Mouse (Mus musculus) lung, embryonic 16.5 days (tissue): ENCODE results near the gene Erc2. TPM values are rescaled to one million over a fixed set of nuclear protein-coding genes. Genes with fewer than 3 reads are reported as not detected.

ENCODE experiments used
- ATAC-seq: fragments of 200-750 bp; cut with Nextera tagmentation; 2 replicates; pipeline ENCODE4 v1.8.0; 2017; ENCODE audit warnings: low read depth, mild to moderate bottlenecking, moderate library complexity
- H3K27ac ChIP-seq: fragments of 300-500 bp; sonication (generic); 2 replicates; pipeline ENCODE4 v1.5.1; 2014; ENCODE audit warnings: mild to moderate bottlenecking, control low read depth, low read length
- H3K27me3 ChIP-seq: fragments of 300-500 bp; sonication (generic); 2 replicates; pipeline ENCODE4 v1.6.1; 2014; ENCODE audit warnings: low read depth, low read length, mixed read lengths; ENCODE audit not compliant: control insufficient read depth, insufficient read depth
- H3K36me3 ChIP-seq: fragments of 300-500 bp; sonication (generic); 2 replicates; pipeline ENCODE4 v1.6.1; 2014; ENCODE audit warnings: low read length; ENCODE audit not compliant: control insufficient read depth, insufficient read depth
- H3K4me1 ChIP-seq: fragments of 300-500 bp; sonication (generic); replicated peaks from 2 replicates; pipeline ENCODE4 v1.6.1; 2014; ENCODE audit warnings: low read length, mixed read lengths; ENCODE audit not compliant: control insufficient read depth, insufficient read depth
- H3K4me2 ChIP-seq: fragments of 300-500 bp; sonication (generic); 2 replicates; pipeline ENCODE4 v1.6.1; 2014; ENCODE audit warnings: low read depth, low read length, control low read depth
- H3K4me3 ChIP-seq: fragments of 300-500 bp; sonication (generic); 2 replicates; pipeline ENCODE4 v1.5.1; 2014; ENCODE audit warnings: mild to moderate bottlenecking, low read length, control low read depth
- H3K9ac ChIP-seq: fragments of 300-500 bp; sonication (generic); 2 replicates; pipeline ENCODE4 v1.6.1; 2014; ENCODE audit warnings: low read length, control low read depth
- H3K9me3 ChIP-seq: fragments of 300-500 bp; sonication (generic); 2 replicates; pipeline ENCODE4 v1.6.1; 2016; ENCODE audit warnings: low read length; ENCODE audit not compliant: control insufficient read depth
- WGBS: fragments of 180-500 bp; shearing (Covaris S2); extraction: QIAGEN DNeasy Blood & Tissue Kit; methylation state at CpG from one replicate; pipeline ENCODE4 v1.1.7; 2014; 5-methylcytosine and 5-hydroxymethylcytosine counted together
- polyA plus RNA-seq: library from polyadenylated mRNA; unstranded; fragments of >200 nt; fragmentation: Nextera tagmentation; extraction: Ambion mirVana; gene quantifications from 2 replicates; pipeline ENCODE4 v1.2.1, GENCODE M21; 2015

Erc2 gene
- polyA plus RNA-seq, 1 experiment from 2014 or later: 1.5 TPM

GRCm38 (mm10) chr14:28506376-28506831, 884.2 kb downstream of the Erc2 start:
- Histone ChIP-seq H3K27me3 (peaks cover 45% of the 10 kb centered on the region), H3K4me3 (peak overlapping the region; percentile 66), H3K36me3 (no peaks in the 10 kb centered on the region), H3K9me3 (no peaks in the 10 kb centered on the region), H3K9ac (peak overlapping the region; percentile 82), H3K4me2 (peak overlapping the region; percentile 71), H3K27ac (peak overlapping the region; percentile 92), H3K4me1 (peaks cover 21% of the 10 kb centered on the region)
- under 1% methylated on average over 29 of the region's 29 CpGs for WGBS
- ATAC-seq: peak; percentile 32; the same call in 1 of the 2 replicates

- Histone ChIP-seq H3K9me3 (no peaks in the 10 kb centered on the region), H3K4me1 (peaks cover 24% of the 10 kb centered on the region), H3K36me3 (no peaks in the 10 kb centered on the region), H3K9ac (peak overlapping the region; percentile 82), H3K4me2 (peak overlapping the region; percentile 71), H3K27me3 (peaks cover 45% of the 10 kb centered on the region), H3K27ac (peak overlapping the region; percentile 92), H3K4me3 (peak overlapping the region; percentile 66)
- ATAC-seq: no peak
- 1% methylated on average over 15 of the region's 15 CpGs for WGBS
Observed at GRCm38 (mm10) chr14:28507011-28507410, 884.8 kb downstream of the Erc2 start.

GRCm38 (mm10) chr14:28507471-28507870, 885.2 kb downstream of the Erc2 start:
- 0 out of 2 replicates have a peak overlapping the region, but pooled peaks have one; percentile 92 for H3K27ac ChIP-seq
- H3K4me1 ChIP-seq: peaks cover 24% of the 10 kb centered on the region
- H3K4me3 ChIP-seq: peak overlapping the region; percentile 66
- H3K4me2 ChIP-seq: peak overlapping the region; percentile 71
- under 1% methylated on average over 18 of the region's 18 CpGs for WGBS
- no peak for ATAC-seq
- H3K9me3 ChIP-seq: no peaks in the 10 kb centered on the region
- H3K27me3 ChIP-seq: peaks cover 45% of the 10 kb centered on the region
- H3K36me3 ChIP-seq: no peaks in the 10 kb centered on the region
- peak overlapping the region; percentile 82 for H3K9ac ChIP-seq

- Histone ChIP-seq H3K9me3 (no peaks in the 10 kb centered on the region), H3K4me1 (peaks cover 24% of the 10 kb centered on the region), H3K36me3 (no peaks in the 10 kb centered on the region), H3K4me2 (peak overlapping the region; percentile 71), H3K27me3 (peaks cover 45% of the 10 kb centered on the region), H3K9ac (peak overlapping the region; percentile 64), H3K4me3 (peak overlapping the region; percentile 66), H3K27ac (no peak overlapping the region)
- WGBS: 23% methylated on average over 27 of the region's 27 CpGs
- ATAC-seq: no peak
Observed at GRCm38 (mm10) chr14:28508288-28509258, 886.3 kb downstream of the Erc2 start.

GRCm38 (mm10) chr14:28509441-28510340, 887.5 kb downstream of the Erc2 start:
- Histone ChIP-seq H3K27me3 (peaks cover 46% of the 10 kb centered on the region), H3K27ac (no peak overlapping the region), H3K9ac (peak overlapping the region; percentile 64), H3K9me3 (no peaks in the 10 kb centered on the region), H3K36me3 (no peaks in the 10 kb centered on the region), H3K4me1 (peaks cover 21% of the 10 kb centered on the region), H3K4me3 (peak overlapping the region; percentile 45), H3K4me2 (peak overlapping the region; percentile 71)
- WGBS: 4% methylated on average over 47 of the region's 47 CpGs
- ATAC-seq: no peak

GRCm38 (mm10) chr14:28510341-28511028, 888.3 kb downstream of the Erc2 start:
- H3K27ac ChIP-seq: no peak overlapping the region

GRCm38 (mm10) chr14:28511029-28511651, 888.9 kb downstream of the Erc2 start:
- 2% methylated on average over 40 of the region's 41 CpGs for WGBS
- peak overlapping the region; percentile 71 for H3K4me2 ChIP-seq
- ATAC-seq: 0 out of 2 replicates have a peak, but pooled peaks have one; percentile 3
- no peaks in the 10 kb centered on the region for H3K36me3 ChIP-seq
- peaks cover 21% of the 10 kb centered on the region for H3K4me1 ChIP-seq
- H3K9me3 ChIP-seq: no peaks in the 10 kb centered on the region
- H3K27me3 ChIP-seq: peaks cover 44% of the 10 kb centered on the region
- H3K4me3 ChIP-seq: peak overlapping the region; percentile 45
- H3K27ac ChIP-seq: no peak overlapping the region
- H3K9ac ChIP-seq: peak overlapping the region; percentile 51

More at GRCm38 (mm10) chr14:28510341-28511028, 888.3 kb downstream of the Erc2 start:
- H3K27me3 ChIP-seq: peaks cover 46% of the 10 kb centered on the region
- no peaks in the 10 kb centered on the region for H3K36me3 ChIP-seq
- peak overlapping the region; percentile 54 for H3K9ac ChIP-seq
- no peaks in the 10 kb centered on the region for H3K9me3 ChIP-seq
- WGBS: 8% methylated on average over 29 of the region's 29 CpGs
- H3K4me1 ChIP-seq: peaks cover 21% of the 10 kb centered on the region
- peak overlapping the region; percentile 45 for H3K4me3 ChIP-seq
- H3K4me2 ChIP-seq: peak overlapping the region; percentile 71
- no peak for ATAC-seq
